Mouse (Mus musculus): ENCODE measurements at regions not wholly inside any gene's neighbourhood (a gene's known extent, or its start where the extent isn't known, plus 50 kb on each side); places are given as distances from the start of the nearest gene placed in this dataset.

DNA sequence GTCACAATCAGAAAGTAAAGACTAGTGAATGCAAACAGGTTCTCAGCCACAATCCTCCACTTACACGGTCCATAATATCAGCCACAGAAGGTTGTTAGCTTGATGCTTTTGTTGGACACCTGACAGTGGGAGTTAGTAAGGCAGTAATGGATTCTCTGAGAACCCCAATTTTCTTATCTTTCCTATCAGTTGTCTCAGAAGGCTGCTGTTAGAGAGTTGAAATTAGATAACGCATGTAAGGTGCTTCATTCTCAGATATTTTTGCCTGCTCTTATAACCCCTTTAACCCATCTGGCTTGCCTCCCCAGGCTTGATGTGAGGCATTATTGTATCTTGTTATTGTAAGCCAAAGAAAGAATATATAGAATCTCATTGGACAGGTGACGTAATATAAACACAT is 63.0 kb upstream of the Ube2e3 start:
- no peak for DNase-seq (ENCODE audit: inconsistent ontology term)

DNA sequence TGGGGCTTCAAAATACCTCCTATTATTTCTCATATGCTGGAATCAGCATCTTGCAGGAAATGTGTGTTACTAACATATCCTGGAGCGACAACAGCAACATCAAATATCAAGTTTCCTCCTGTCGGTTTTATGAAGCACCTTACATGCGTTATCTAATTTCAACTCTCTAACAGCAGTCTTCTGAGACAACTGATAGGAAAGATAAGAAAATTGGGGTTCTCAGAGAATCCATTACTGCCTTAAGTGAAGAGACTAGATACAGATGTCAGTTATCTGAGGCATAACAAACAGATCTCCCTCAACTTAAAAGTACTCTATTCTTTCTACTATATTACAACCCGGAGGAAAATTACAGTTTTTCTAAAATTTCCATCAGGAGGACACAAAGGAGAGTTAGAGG is 64.4 kb upstream of the Ube2e3 start:
- DNase-seq (ENCODE audit: inconsistent ontology term) = no peak

DNA sequence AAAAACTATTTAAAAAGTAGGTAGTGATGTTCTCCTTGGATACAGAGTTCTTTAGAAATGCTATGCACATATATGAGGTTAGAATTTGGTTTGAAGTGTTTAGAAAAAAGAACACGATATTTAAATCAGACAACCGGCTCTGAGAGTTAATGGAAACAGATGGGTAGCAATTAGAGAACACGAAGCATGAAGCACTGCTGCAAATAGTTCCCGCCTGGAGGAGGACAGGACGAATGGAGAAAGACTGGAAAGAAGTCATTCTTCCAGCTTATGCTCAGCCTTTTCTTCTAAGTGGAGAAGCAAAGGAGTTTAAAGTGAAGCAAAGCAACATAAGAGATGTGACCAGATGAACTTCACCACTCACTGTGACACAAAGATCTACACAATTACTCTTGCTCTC is 72.5 kb upstream of the Ube2e3 start:
- no peak for DNase-seq (ENCODE audit: inconsistent ontology term)

DNA sequence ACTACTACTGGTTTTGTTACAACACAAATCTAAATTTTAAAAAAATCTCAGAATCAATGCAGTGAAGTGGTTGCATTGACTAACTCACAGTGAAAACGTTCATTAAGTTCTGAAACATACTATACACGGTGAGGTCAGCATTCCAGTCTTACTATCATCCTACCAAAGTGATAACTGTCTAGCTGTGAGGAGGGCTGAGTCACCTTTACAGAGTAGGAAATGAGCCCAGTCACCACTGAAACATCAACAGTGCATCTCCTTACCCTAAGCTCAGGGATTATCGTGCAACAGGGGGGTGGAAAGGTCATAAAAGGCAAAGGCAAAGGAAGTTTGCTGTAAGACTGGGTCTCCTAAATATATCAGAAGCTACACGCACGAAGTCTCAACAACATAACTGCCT is 73.2 kb upstream of the Ube2e3 start:
- no peak for DNase-seq (ENCODE audit: inconsistent ontology term)

DNA sequence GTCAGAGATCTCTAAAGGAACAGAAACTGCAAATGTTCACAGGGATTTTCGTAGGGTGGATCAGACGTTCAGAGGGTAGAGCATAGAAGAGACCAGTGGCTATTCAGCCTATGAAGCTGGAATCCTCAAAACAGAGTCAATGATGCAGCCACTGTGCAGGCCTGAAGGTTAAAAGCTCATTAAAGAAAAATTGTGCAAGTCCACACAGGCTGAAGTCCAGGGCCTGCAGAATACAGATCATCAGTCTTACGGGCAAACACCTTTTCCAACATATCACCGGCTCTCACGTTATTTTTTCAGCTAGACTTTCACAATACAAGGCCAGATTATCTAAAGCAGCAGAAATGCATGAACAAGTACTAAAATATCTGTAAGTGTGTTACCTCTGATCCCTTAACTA is 78.8 kb upstream of the Ube2e3 start:
- no peak for DNase-seq (ENCODE audit: inconsistent ontology term)

DNA sequence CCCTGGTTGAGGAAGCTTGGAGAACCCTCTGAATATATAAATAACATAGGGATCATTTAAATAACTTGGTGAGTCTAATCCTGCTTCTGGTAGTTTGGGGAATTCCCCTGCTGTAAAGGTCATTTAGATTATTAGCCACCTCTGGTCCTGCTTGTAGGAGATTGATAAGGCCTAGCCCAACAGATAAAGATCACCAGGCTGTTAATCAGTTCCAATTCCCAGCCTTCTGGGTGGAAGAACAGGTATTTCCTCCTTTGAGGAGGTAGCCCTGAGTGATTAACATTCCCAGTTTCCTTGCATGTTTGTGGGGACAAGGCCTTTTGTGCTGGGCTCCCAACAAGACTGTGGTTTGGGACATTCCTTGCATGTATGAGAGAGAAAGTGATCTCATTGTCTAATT is 79.7 kb upstream of the Ube2e3 start:
- no peak for DNase-seq (ENCODE audit: inconsistent ontology term)

DNA sequence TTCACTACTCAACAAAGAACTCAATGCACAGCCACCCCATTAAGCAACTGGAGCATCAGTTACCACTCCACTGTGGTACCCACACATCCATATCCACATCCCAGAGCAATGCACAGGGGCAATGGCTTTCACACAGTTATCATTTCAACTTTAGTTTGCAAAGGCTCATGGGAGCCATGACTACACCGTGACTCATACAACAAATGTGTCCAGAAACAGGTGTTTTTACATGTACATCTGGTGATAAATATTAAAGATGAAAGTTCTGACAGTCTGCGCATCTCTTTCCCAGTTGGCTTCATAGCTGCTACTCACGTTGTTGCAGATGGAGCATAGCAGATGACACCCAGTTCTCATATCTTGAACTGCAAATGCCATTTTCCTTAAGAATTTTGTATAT is 88.0 kb upstream of the Ube2e3 start:
- DNase-seq (ENCODE audit: inconsistent ontology term) = no peak

DNA sequence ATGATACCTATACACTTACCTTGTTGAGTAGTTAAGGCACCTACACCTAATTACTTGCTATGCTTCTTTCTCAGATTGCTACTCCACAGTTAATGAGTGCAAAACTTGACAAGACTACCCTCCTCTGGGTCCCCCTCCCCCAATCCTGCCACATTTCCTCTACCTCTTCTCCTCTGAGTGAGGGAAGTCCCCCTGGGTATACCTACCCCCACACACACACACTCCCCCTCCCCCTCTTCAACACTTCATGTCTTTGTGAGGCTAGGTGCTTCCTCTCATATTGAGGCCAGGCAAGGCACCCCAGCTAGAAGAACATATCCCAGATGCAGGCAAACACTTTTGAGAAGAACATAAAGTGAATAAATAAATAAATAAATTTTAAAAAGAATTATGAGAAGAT is 90.3 kb upstream of the Ube2e3 start:
- DNase-seq (ENCODE audit: inconsistent ontology term) = no peak

DNA sequence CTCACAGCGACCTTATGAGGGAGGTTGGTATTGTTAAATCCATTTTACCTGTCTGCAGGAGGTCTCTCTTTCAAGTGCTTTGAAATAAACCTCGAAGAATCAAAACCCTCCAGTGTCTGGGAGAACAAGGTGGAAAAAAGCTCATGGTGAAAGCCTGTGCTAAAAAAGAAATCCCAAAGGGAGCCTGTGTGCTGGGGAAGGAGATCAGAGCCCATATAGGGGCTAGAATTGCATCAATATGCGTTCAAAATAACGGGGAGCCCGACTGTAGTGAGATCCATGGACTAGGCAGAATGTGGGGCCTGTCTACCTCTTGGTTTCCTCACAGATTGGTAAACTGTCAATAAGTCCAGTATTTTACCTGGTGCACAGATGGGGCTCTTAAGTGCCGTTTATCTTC is 113.6 kb upstream of the Ube2e3 start:
- DNase-seq (ENCODE audit: inconsistent ontology term) = no peak

DNA sequence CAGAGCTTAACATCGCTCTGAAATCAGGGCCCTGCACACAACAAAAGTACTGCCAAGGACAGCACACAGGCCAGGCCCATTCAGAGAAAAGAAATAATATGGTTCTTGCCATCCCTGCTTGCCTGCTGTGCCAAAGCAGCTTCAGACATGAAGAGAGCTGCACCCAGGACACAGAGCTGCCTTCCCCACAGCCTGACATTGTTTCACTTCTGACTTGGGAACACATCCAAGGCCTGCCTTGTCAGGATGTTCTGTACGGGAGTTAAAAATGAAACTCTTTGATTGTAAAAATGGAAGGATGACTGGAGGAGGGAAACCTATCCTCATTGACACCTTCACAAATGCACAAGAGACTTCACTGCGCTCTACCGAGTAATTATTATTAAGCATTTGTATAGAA is 114.0 kb upstream of the Ube2e3 start:
- no peak for DNase-seq (ENCODE audit: inconsistent ontology term)

DNA sequence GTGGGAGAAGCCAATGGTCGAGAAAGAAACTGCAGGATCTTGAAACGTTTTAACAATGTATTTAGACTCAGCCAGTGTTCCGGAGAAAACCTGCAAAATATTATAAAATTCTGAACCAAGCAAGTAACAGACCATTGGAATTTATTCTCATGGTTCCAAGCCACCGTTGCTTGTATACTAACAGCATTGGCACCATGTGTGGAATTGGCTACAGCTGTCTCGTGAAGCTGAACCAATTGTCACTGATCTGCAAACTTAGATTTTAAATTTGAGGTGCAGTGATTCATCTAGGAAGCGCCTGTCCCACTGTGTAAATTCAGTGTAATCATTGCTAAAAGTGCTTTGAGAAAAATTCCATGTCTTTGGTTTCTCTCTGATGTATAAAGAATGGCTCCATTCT is 137.8 kb upstream of the Ube2e3 start:
- DNase-seq (ENCODE audit: inconsistent ontology term) = no peak

DNA sequence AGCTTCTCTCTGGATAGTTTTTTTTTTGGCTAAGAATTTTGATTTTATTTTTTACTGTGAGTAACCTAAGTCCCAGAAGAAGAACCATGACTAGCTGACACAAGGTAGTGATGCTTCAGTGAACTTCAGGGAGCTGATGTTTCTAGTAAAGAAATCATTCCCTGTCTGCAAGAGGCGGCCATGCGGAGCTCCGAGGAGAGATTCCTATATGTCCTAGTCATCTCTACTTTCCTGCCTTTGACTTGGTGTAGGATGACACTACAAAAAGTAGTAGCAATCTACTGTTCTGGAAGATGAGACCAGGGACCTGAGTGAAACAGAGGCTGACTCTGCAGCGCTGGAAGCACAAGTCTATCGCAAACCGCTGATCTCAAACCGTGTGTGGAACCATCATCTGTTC is 141.9 kb upstream of the Ube2e3 start:
- DNase-seq (ENCODE audit: inconsistent ontology term) = no peak

DNA sequence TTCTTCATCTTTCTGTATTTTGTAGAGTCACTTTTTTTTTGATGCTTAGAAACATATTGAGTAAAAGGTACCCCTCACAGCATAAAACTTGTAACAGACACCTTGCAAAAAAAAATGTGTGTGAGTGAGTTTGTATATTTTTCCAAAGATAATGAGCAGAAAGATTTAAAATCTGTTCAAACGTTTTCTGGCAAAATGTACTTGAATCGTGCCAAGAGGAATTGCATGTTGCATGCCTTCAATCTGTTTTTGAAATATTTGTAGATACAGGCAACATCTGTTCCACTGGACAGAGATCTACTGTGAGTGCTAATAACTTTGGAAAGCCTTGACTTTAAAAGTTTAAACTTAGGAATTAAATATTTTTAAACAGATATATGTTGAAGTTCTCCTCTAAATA is 143.5 kb upstream of the Ube2e3 start:
- no peak for DNase-seq (ENCODE audit: inconsistent ontology term)

DNA sequence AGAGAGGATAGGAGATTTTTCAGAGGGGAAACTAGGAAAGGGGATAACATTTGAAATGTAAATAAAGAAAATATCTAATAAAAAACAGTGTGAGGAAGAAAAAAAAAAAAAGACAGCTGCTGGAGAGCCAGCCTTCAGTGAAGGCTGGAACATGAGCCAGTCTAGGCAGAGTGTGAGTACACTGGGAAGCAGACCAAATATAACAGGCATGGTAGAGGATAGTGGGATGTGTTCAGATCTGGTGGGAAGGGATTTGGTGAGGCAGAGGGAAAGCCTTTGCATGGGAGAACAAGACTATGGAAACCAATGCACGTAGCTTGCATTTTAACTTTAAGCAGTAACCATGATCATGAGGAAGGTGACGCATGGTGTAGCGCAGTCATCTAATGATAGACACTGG is 144.5 kb upstream of the Ube2e3 start:
- no peak for DNase-seq (ENCODE audit: inconsistent ontology term)

DNA sequence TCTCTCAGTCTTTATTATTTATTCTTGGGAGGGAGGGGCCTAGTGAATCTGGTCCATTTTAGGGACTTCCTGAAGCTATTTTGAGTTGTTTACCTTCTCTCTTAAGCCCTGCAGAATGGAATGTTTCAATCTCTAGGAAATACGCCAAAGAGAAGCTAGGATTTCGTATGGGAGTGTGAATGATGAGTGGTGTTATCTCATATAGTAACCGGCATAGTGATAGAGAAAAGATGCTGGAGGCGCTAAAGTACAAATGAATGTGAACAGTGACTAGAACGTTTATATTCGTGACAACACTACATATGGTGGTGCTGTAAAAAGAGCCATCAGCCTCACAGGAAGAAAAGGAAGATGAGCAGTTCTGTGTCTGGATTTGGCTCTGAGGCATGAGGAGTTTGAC is 145.2 kb upstream of the Ube2e3 start:
- DNase-seq (ENCODE audit: inconsistent ontology term) = no peak

DNA sequence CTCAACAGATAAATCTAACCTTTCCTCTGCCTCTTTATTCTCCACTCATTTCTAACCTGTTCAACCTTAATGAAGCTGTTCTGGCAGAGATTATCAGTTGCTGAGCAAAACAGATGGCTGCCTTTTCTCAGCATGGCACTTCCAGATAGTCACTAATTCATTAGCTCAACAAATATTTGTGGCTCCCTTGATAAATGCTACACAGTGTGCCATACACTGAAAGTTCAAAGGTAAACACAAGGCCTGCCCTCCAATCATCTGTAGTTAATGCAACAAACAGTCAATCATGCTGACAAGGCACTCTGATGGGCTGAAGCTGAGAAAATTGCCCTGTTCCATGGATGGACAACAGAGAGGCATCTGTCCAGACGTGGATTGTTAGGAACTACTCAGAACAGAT is 149.4 kb upstream of the Ube2e3 start:
- peak; percentile 3 for DNase-seq (ENCODE audit: inconsistent ontology term)

DNA sequence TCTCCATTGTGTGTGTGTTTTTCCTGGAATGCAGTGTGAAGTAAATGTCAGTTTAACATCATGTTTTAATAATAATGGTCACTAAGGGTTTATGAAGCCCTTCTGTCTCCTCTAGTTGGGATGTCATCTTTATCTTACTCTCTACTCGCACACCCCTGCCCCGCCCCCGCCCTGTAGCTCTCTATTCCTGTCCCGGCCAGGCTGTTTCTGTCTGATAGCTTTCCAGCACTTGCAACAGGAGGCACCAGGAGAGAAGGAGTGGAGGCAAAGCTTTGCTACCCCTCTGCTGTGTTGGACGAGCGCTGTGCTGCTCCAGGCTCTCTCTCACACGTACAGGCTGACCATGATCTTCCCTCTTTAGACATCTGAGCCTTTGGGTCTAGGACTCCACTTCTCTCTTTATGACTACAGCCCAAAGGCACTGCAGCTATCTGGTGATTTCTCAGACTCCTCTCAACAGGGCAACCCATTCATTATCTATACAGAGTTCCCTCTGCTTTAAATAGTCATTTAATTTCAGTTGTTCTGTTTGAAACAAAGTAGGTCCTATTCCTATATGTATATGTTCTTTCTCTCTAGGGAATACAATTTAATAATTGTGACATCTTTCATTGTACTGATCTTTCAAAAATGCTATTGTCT is 151.6 kb upstream of the Ube2e3 start:
- DNase-seq (ENCODE audit: inconsistent ontology term) = no peak

DNA sequence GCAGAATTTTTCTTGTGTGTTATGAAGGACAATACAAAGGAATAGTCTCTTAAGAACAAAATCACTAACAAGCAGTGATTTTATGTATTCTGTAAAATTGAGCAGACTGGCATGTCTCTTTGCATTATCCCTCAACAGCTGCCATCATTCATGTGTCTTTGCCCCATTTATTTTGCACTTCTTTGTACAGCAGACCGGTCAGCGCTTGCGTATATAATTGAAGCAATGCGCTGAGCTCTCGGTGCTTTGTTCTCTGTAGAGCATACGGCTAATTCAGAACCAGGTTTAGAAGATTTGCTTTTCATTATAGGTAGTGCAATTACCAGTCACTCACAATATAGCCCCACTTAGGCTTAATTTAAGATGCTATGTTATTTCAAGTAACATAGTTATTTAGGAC is 173.1 kb upstream of the Ube2e3 start:
- DNase-seq (ENCODE audit: inconsistent ontology term) = no peak

DNA sequence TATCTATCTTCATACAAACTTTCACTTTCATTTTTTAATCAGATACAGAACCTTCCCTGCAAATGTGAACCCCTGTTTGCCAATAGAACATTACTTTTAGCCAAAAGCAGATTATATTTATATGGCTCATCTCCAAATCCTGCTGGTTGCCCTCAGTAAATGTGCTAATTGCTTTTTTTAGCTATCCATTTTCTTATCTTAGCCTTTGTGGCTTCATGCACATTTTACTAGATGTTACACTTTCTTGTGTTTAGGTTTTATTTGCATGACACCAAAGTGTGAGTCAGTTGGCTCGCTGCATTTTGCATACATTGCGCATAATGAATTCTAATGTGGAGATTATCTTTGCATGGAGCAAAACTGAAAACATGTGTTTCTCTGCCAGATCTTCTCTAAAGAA is 211.3 kb upstream of the Ube2e3 start:
- DNase-seq (ENCODE audit: inconsistent ontology term) = peak; percentile 6

DNA sequence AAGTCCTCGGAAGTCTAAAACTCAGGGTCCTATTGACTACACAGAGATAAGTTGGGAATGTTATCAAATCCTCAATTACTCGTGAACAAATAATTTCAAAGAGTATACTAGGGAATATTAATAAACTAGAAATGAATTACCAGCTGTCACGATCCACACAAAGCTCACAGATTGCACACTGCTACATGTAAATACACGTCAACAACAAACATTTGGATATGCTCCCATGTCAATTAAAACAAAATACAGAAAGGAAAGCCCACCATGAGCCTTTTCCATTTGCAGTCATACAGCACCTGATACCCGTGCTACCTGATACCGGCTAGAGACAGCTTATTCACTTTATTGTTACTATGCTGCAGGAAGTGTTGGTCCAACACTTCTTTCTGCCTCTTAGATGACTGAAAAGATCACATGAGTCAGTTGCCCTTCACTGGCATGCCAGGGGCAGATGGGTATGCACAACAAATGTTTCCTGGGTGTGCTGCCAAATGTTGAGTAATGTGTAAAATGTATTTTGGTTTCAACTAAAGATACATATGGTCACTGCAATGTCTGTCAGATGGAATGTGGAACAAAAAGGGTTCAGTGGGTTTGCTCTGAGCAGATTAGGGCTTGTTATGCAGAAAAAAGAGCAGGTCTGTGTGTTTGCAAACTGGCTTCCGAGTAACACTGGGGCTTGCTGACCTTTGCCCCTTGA is 212.6 kb upstream of the Ube2e3 start:
- DNase-seq (ENCODE audit: inconsistent ontology term) = peak; percentile 67

DNA sequence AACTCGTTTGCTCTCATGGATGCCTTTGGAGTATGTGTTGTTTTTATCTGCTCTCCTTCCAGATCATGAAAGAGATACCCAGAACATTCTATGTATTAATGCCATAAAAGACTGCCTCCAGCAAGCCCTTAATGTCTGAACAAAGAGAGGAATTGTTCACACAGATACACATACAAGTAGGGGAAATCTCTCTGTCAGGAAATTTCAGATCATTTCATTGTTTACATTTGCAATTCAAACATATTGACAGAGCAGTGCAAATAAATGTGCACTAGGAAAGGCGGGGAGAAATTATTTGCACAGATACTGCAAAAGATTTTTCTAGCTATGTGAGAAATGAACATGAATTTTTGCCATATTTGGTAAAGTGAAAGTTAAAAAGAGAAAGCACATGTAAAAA is 216.4 kb upstream of the Ube2e3 start:
- DNase-seq (ENCODE audit: inconsistent ontology term) = no peak

DNA sequence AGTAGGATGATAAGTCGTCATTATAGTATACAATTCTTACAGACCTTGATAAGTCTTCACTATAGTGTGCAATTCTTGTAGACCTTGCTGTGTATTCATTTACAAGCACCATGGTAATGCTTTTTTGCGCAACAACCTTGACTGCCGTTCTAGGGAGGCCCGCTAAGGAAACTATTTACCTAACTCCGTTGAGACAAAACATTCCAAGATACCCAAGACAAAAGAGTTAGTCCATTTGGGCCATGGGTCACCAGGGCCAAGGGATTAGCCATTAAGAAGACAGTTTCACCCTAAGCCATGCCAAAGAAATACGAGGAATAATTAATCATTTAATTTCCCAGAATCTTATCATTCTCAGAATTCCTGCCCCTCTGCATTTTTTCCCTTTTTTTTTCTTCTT is 227.6 kb upstream of the Ube2e3 start:
- DNase-seq (ENCODE audit: inconsistent ontology term) = no peak

DNA sequence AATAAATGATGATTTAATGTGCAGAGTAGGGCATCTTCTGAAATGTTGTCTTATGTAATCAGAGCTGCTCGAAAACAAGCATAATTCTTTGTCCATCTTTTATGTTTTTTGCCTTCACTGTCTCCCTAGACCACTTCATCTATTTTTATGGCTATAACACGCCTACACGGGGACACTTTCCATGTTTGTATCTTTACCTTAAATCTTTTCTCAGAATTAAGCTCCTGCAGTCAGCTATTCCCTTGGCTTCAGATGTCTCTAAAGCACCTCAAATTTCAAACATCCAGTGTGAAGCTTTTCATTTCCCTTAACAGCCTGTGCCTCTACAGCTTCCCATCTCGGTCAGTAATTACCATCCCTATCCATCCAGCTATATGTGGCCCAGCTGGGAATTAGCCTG is 242.7 kb upstream of the Ube2e3 start:
- no peak for DNase-seq (ENCODE audit: inconsistent ontology term)

DNA sequence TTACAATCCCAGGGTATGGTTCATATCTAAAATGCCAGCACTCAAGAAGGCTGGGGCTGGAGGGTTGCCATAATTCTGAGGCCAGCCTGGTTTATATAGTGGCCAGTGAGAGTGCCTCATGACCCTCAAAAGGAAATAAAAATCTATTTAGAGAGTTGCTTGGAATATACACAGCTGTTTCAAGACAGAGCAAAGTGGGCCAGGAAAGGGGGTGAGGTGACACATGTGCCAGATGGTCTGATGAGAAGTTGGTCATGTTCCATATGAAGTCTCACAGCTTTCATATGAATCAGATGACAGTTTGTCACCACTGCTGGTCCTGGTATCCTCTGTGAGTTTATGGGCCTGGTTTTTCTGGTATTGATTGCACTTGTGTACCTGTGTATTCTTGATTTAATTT is 261.5 kb upstream of the Ube2e3 start:
- no peak for DNase-seq (ENCODE audit: inconsistent ontology term)

Measured in Muller cell, postnatal 12 days (primary cell).